Mouse (Mus musculus): ENCODE data around the gene Krt78. TPM values are rescaled to one million over a fixed set of nuclear protein-coding genes. Genes with fewer than 3 reads are reported as not detected.
A peak's percentile ranks its signal among the peaks of the same experiment; 100 is the strongest.

Gene Krt78
- total RNA-seq, 2 experiments from 2014 or later, result not detected

- peak; percentile 93 for DNase-seq
- Histone ChIP-seq H3K27ac (peak overlapping the region; percentile 82), H3K4me3 (peak overlapping the region; percentile 55)
- intact Hi-C loops (cut with DNase I), result loop anchor here (1.0 to 5.0 kb wide), 4 partner anchors 11 to 657 kb away; no protein-coding TSS in a partner anchor
- TF ChIP-seq CTCF (IDR thresholded peaks at IDR 0.05), result peak; percentile 76
Measured at GRCm38 (mm10) chr15:101983949-101984601, 30.0 kb upstream of the Krt78 start.

DNA sequence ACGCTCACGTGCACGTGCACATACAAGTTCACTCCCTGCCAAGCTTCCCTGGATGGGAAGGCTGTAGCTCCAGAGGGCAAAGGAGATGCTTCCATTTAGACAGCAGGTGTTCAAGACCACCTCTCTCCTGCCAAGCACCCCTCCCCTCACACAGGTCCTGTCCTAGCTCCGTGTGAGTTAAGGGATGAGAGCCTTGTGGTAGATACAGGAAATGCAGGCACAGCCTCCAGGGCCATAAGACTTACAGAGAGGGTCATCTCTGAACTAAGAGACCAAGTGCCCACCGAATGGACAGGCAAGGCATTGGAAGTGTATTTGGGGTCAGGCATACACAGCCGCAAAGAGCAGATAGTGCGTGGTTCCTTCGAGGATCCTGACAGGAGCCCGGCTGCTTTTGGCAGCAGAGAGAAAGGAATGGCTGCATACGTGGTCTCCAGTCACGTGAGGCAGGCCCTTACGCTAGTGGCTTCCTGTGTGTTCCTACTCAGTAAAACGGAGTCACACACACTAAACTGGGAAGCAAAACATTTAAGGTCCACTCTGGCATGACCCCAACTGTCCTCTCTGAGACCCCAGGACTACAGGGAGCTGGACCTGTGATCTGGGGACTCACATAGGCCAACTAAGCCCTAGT lies 29.3 kb upstream of the Krt78 start:
- peak overlapping the region; percentile 55 for H3K4me3 ChIP-seq

GRCm38 (mm10) chr15:101980849-101981248 lies 26.8 kb upstream of the Krt78 start:
- TF ChIP-seq CTCF (IDR thresholded peaks at IDR 0.05), result no peak
- intact Hi-C loops (cut with DNase I), result loop anchor here (5.0 kb wide), 1 partner anchor 654 kb away; no protein-coding TSS in a partner anchor
- Histone ChIP-seq H3K4me3 (no peak overlapping the region), H3K27ac (peak overlapping the region; percentile 63)
- peak; percentile 75 for DNase-seq

More for the DNA sequence above, 29.3 kb upstream of the Krt78 start:
- TF ChIP-seq CTCF (IDR thresholded peaks at IDR 0.05), result no peak
- DNase-seq, result no peak
- intact Hi-C loops (cut with DNase I), result loop anchor here (5.0 kb wide), 1 partner anchor 656 kb away; no protein-coding TSS in a partner anchor
- peak overlapping the region; percentile 82 for H3K27ac ChIP-seq

- Histone ChIP-seq H3K27ac (peak overlapping the region; percentile 96), H3K4me3 (peak overlapping the region; percentile 70)
- intact Hi-C loops (cut with DNase I), result loop anchor here (10.0 kb wide), 1 partner anchor 752 kb away; the partner anchor contains the start of gene Grasp
- peak; percentile 98 for DNase-seq
- peak; percentile 42 for TF ChIP-seq CTCF (IDR thresholded peaks at IDR 0.05)
Measured at GRCm38 (mm10) chr15:101977043-101977726, 23.1 kb upstream of the Krt78 start.

DNA sequence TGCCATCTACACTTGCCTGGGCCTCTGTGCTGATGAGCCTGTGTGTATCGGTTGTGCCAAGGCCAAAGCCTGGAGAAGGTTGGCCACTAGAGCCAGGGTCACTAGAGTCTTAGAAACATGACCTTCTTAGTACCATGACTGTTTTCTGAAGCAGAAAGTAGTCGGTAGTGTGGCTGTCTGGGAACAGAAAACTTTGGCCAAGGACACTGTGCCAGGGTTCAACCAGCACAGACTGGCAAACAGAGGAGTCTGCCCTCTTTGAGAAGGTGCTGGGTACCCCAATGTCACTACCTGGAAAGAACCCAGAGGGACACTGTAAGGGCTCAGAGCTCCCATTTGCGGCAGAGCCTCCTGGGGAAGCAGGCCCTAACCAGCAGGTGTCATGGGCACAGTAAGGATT lies 22.6 kb upstream of the Krt78 start:
- intact Hi-C loops (cut with DNase I), result loop anchor here (10.0 kb wide), 1 partner anchor 752 kb away; the partner anchor contains the start of gene Grasp
- TF ChIP-seq CTCF (IDR thresholded peaks at IDR 0.05), result no peak
- Histone ChIP-seq H3K27ac (peak overlapping the region; percentile 96), H3K4me3 (peak overlapping the region; percentile 70)
- DNase-seq, result no peak

- peak overlapping the region; percentile 96 for H3K27ac ChIP-seq
- peak; percentile 86 for DNase-seq
- TF ChIP-seq CTCF (IDR thresholded peaks at IDR 0.05), result no peak
- intact Hi-C loops (cut with DNase I), result loop anchor here (10.0 kb wide), 1 partner anchor 751 kb away; the partner anchor contains the start of gene Grasp
- H3K4me3 ChIP-seq, result no peak overlapping the region
Measured at GRCm38 (mm10) chr15:101976023-101976422, 21.9 kb upstream of the Krt78 start.

- intact Hi-C loops (cut with DNase I), result loop anchor here (2.0 to 10.0 kb wide), 2 partner anchors 635 to 749 kb away; partner anchors contain the start of gene Grasp
- Histone ChIP-seq H3K4me3 (no peak overlapping the region), H3K27ac (peak overlapping the region; percentile 96)
- peak; percentile 59 for DNase-seq
- no peak for TF ChIP-seq CTCF (IDR thresholded peaks at IDR 0.05)
Measured at GRCm38 (mm10) chr15:101974083-101974845, 20.2 kb upstream of the Krt78 start.

DNA sequence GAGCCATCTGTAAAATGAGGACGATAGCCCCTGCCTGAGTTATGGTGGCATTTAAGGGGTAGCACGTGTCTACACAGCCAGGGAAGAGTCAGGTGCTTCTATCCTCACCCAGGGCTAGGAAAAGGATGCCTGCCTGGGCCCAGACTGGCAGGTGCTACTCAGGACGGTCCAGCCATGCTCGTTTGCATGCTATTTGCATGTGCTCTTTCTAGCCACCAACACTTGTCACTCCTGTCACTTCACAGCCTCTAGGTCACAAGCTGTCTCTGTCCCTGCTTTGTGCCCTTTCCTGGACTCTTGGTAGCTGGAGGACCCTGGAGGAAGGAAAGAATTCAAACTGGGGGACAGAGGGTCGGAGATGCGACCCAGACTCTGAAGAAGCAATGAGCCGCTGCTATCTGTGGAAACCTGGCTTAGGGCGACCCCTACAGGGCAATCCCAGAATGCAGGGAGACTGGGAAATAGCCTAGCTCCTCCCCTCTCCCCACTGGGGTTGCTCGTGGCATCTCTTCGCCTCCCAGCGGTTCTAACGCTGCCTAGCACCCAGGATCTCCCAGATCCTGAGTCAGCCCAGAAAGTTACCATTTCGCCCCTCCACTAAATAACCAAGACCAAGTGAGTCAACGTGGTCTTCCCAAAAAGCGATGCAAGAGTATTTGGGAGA lies 19.5 kb upstream of the Krt78 start:
- DNase-seq, result peak; percentile 94
- intact Hi-C loops (cut with DNase I), result loop anchor here (1.0 to 10.0 kb wide), 5 partner anchors 11 to 749 kb away; partner anchors contain the start of gene Grasp
- H3K27ac ChIP-seq, result peak overlapping the region; percentile 96
- no peak; the same call in 1 of the 2 replicates for TF ChIP-seq CTCF (IDR thresholded peaks at IDR 0.05)
- H3K4me3 ChIP-seq, result peak overlapping the region; percentile 35; the same call in 1 of the 2 replicates

DNA sequence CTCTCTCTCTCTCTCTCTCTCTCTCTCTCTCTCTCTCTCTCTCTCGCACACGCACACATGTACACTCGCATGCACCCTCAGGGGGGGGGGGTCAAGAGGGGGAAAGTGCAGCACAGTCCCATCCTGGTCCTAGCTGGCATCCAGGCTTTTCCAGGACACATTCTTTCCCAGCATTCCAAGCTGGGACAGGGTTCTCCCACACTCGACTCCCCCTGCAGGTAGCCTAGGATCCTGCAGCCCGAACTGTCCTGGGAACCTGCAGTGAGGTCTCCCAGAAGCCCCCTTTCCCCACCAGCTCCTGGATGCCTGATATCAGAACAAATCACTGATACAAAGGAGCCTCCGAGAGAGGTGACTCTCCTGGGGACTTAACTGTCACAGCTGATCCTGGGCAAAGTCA lies 16.4 kb upstream of the Krt78 start:
- intact Hi-C loops (cut with DNase I), result loop anchor here (10.0 kb wide), 1 partner anchor 746 kb away; the partner anchor contains the start of gene Grasp

DNA sequence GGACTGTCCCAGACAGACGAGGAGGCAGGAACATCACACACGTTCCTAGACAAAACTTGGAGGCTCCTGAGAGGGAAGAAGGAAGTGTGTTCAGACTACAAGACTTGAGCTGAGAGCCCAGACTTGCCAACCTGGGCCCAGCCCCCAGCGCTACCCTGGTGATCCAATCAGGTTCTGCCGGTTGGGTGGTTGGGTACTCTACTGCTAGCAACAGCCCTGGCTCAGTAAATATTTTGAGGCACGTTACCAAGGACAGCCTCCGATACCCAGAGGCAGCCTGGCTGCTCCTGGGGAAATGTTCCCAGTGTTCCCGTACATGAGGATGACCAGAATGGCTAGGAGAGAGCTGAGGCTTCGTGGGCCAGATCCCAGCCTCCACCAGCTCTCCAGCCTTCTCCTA lies 12.7 kb upstream of the Krt78 start:
- Histone ChIP-seq H3K4me3 (no peak overlapping the region), H3K27ac (no peak overlapping the region)
- intact Hi-C loops (cut with DNase I), result no loop called here
- no peak for DNase-seq
- no peak for TF ChIP-seq CTCF (IDR thresholded peaks at IDR 0.05)

More for the DNA sequence above, 16.4 kb upstream of the Krt78 start:
- Histone ChIP-seq H3K27ac (no peak overlapping the region), H3K4me3 (no peak overlapping the region)
- peak; percentile 65 for TF ChIP-seq CTCF (IDR thresholded peaks at IDR 0.05)
- DNase-seq, result peak; percentile 55

DNA sequence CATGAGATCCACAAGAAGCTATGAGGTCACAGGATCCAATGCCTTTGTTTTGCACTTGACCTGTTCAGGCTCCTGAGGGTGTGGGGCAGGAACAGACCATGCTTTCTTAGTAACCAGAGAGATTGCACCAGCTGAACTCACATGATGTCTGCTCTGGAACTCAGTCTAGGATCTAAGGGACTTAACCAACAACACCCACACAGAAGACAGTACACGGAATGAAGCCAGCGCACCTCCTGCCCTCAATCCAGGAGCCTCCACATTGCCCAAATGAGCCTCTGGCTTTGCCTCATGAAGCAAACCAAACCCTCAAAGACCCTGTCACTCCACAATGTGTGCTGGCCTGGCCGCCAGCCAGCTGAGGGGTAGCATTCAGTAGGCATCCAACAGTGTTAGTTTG lies 4.8 kb upstream of the Krt78 start:
- no peak for TF ChIP-seq CTCF (IDR thresholded peaks at IDR 0.05)
- DNase-seq, result no peak
- Histone ChIP-seq H3K4me3 (no peak overlapping the region), H3K27ac (no peak overlapping the region)
- intact Hi-C loops (cut with DNase I), result no loop called here

Data from gastrocnemius, adult 2 months (tissue).